10 mouse cellular contexts compared by ENCODE assay signal in genomic region chr7:78826682-78827385, GRCm38 (mm10). TPM values are rescaled to one million over a fixed set of nuclear protein-coding genes. Genes with fewer than 3 reads are reported as not detected.
A peak's percentile ranks its signal among the peaks of the same experiment; 100 is the strongest.
DNase-seq lines count a peak whose midpoint lies in the region; ATAC-seq and TF ChIP-seq lines count a peak whose summit lies in the region.
"Had no signal": no experiment of that assay in that cellular context is flagged by ENCODE, and none has a peak within 500 bp of the region (broad histone marks: within the 10 kb centered on the region; RNA-seq: fewer than 3 reads in every experiment).

No protein-coding gene starts in this region.

- no peak for TF ChIP-seq EP300 in lung, postnatal 0 days (IDR thresholded peaks at IDR 0.05)
- no peak for TF ChIP-seq EP300 in stomach, postnatal 0 days (optimal IDR thresholded peaks at IDR 0.05)

- no peak overlapping the region for H3K4me2 ChIP-seq in midbrain, embryonic 11.5 days
- no peak overlapping the region for H3K4me2 ChIP-seq in lung, postnatal 0 days (replicated peaks; ENCODE audit: low read depth, low read length)
- H3K4me2 ChIP-seq in stomach, postnatal 0 days (replicated peaks; ENCODE audit: low read depth) = no peak overlapping the region
- H3K4me2 ChIP-seq: embryonic facial prominence, embryonic 12.5 days; liver, embryonic 13.5 days had no signal

- H3K4me1 ChIP-seq in midbrain, embryonic 11.5 days (ENCODE audit: control insufficient read depth, insufficient read depth, low read length) = no peaks in the 10 kb centered on the region
- no peaks in the 10 kb centered on the region for H3K4me1 ChIP-seq in midbrain, embryonic 10.5 days
- H3K4me1 ChIP-seq in lung, postnatal 0 days (ENCODE audit: insufficient read depth, low read depth, low read length) = no peaks in the 10 kb centered on the region
- no peaks in the 10 kb centered on the region for H3K4me1 ChIP-seq in stomach, postnatal 0 days (replicated peaks; ENCODE audit: control insufficient read depth, insufficient read depth)
- H3K4me1 ChIP-seq: embryonic facial prominence, embryonic 12.5 days; liver, embryonic 13.5 days had no signal

- TF ChIP-seq CTCF in lung, postnatal 0 days (IDR thresholded peaks at IDR 0.05) = peak; percentile 38
- peak; percentile 30 for TF ChIP-seq CTCF in stomach, postnatal 0 days (IDR thresholded peaks at IDR 0.05; ENCODE audit: low read depth)

- peak overlapping the region; percentile 27 for H3K27ac ChIP-seq in midbrain, embryonic 11.5 days (ENCODE audit: low read depth, low read length)
- no peak overlapping the region; the same call in 1 of the 2 replicates for H3K27ac ChIP-seq in midbrain, embryonic 10.5 days (replicated peaks)
- H3K27ac ChIP-seq in lung, postnatal 0 days (ENCODE audit: low read length) = 0 out of 2 replicates have a peak overlapping the region, but pooled peaks have one; percentile 9
- H3K27ac ChIP-seq in stomach, postnatal 0 days (replicated peaks) = no peak overlapping the region
- H3K27ac ChIP-seq: liver, embryonic 13.5 days had no signal

- H3K36me3 ChIP-seq in midbrain, embryonic 11.5 days (ENCODE audit: control insufficient read depth, insufficient read depth, low read length) = peaks cover 4% of the 10 kb centered on the region; the same call in 1 of the 2 replicates
- peaks cover 62% of the 10 kb centered on the region for H3K36me3 ChIP-seq in midbrain, embryonic 10.5 days
- H3K36me3 ChIP-seq in lung, postnatal 0 days (ENCODE audit: insufficient read depth, low read length) = no peaks in the 10 kb centered on the region; the same call in none of the 2 replicates
- H3K36me3 ChIP-seq in stomach, postnatal 0 days (ENCODE audit: control insufficient read depth, insufficient read depth, low read length) = peaks cover 10% of the 10 kb centered on the region; the same call in 1 of the 2 replicates

- ATAC-seq in midbrain, embryonic 11.5 days (ENCODE audit: low FRiP score) = peak; percentile 84
- peak; percentile 85 for ATAC-seq in lung, postnatal 0 days
- no peak; the same call in 1 of the 2 replicates for ATAC-seq in stomach, postnatal 0 days (ENCODE audit: low FRiP score, low TSS enrichment)

- peak; percentile 49 for DNase-seq in adrenal gland, postnatal 14 days
- DNase-seq in adrenal gland, adult 8-10 months = no peak
- no peak for DNase-seq in midbrain, embryonic 11.5 days (ENCODE audit: low spot score, missing footprints)
- no peak for DNase-seq in midbrain, embryonic 10.5 days (ENCODE audit: low spot score)
- peak; percentile 65 for DNase-seq in lung, postnatal 0 days (ENCODE audit: low spot score)
- no peak for DNase-seq in stomach, postnatal 0 days (ENCODE audit: low spot score)
- DNase-seq in gastrocnemius, postnatal 14 days = no peak
- no peak for DNase-seq in Muller cell, postnatal 12 days (ENCODE audit: inconsistent ontology term)
- DNase-seq: liver, embryonic 13.5 days had no signal

- H3K27me3 ChIP-seq in midbrain, embryonic 11.5 days (ENCODE audit: control insufficient read depth, insufficient read depth, low read length) = no peaks in the 10 kb centered on the region
- no peaks in the 10 kb centered on the region for H3K27me3 ChIP-seq in midbrain, embryonic 10.5 days (ENCODE audit: low read depth, poor library complexity, severe bottlenecking)
- H3K27me3 ChIP-seq in lung, postnatal 0 days (replicated peaks; ENCODE audit: insufficient read depth, low read length) = no peaks in the 10 kb centered on the region
- H3K27me3 ChIP-seq in stomach, postnatal 0 days (ENCODE audit: control insufficient read depth, insufficient read depth, low read length) = no peaks in the 10 kb centered on the region
- H3K27me3 ChIP-seq: embryonic facial prominence, embryonic 12.5 days; liver, embryonic 13.5 days had no signal

- 66% methylated on average over 9 of the region's 9 CpGs for WGBS in midbrain, embryonic 11.5 days
- WGBS in midbrain, embryonic 10.5 days = 74% methylated on average over 9 of the region's 9 CpGs
- WGBS in lung, postnatal 0 days = 59% methylated on average over 9 of the region's 9 CpGs
- WGBS in stomach, postnatal 0 days = 35% methylated on average over 9 of the region's 9 CpGs

- H3K9ac ChIP-seq in midbrain, embryonic 11.5 days (ENCODE audit: low read length) = no peak overlapping the region
- no peak overlapping the region for H3K9ac ChIP-seq in lung, postnatal 0 days (replicated peaks; ENCODE audit: low read depth)
- no peak overlapping the region for H3K9ac ChIP-seq in stomach, postnatal 0 days (ENCODE audit: low read length)
- H3K9ac ChIP-seq: embryonic facial prominence, embryonic 12.5 days; liver, embryonic 13.5 days had no signal

- H3K4me3 ChIP-seq in midbrain, embryonic 11.5 days (ENCODE audit: low read depth, low read length) = no peak overlapping the region
- H3K4me3 ChIP-seq in midbrain, embryonic 10.5 days = no peak overlapping the region
- H3K4me3 ChIP-seq in lung, postnatal 0 days (ENCODE audit: low read depth, low read length) = no peak overlapping the region
- H3K4me3 ChIP-seq in stomach, postnatal 0 days (ENCODE audit: low read depth, low read length) = no peak overlapping the region
- H3K4me3 ChIP-seq: embryonic facial prominence, embryonic 12.5 days; liver, embryonic 13.5 days had no signal

- intact Hi-C loops in gastrocnemius, postnatal 14 days (cut with DNase I; ENCODE audit: low total_unique reads) = no loop called here

- no peaks in the 10 kb centered on the region for H3K9me3 ChIP-seq in midbrain, embryonic 11.5 days (ENCODE audit: control insufficient read depth, low read length)
- no peaks in the 10 kb centered on the region for H3K9me3 ChIP-seq in midbrain, embryonic 10.5 days (replicated peaks)
- no peaks in the 10 kb centered on the region for H3K9me3 ChIP-seq in lung, postnatal 0 days (ENCODE audit: low read length)
- H3K9me3 ChIP-seq in stomach, postnatal 0 days (ENCODE audit: control insufficient read depth, low read length) = no peaks in the 10 kb centered on the region
- H3K9me3 ChIP-seq: embryonic facial prominence, embryonic 12.5 days; liver, embryonic 13.5 days had no signal

RNA-seq across cellular contexts. Expression of gene Det1, which starts 20.2 kb away (rescaled TPM):
- 11.4 and 14.5 TPM in 2 replicates for total RNA-seq in adrenal gland, postnatal 14 days (2021)
- 10 to 100 TPM; 13.8 to 20.3 (median 14.8) TPM for total RNA-seq in adrenal gland, adult 8-10 months (2022)
- 20.5 and 24.0 TPM in 2 replicates for polyA plus RNA-seq in midbrain, embryonic 11.5 days (2014; fragmentation: Nextera tagmentation; extraction: Ambion mirVana)
- polyA plus RNA-seq in midbrain, embryonic 10.5 days (2016; fragmentation: Nextera tagmentation; extraction: Ambion mirVana) = 23.4 and 24.4 TPM in 2 replicates
- 7.8 and 8.5 TPM in 2 replicates for polyA plus RNA-seq in lung, postnatal 0 days (2015; fragmentation: Nextera tagmentation; extraction: Ambion mirVana)
- 8.2 and 8.3 TPM in 2 replicates for polyA plus RNA-seq in stomach, postnatal 0 days (2015; fragmentation: Nextera tagmentation; extraction: Ambion mirVana)
- 1 to 10 TPM; 8.5 to 9.2 TPM for total RNA-seq in gastrocnemius, postnatal 14 days (2021)

RNA-seq across cellular contexts. Expression of gene Mrpl46, which starts 43.5 kb away (rescaled TPM):
- total RNA-seq in adrenal gland, postnatal 14 days (2021) = 40.3 and 47.7 TPM in 2 replicates
- 10 to 100 TPM; 38.2 to 48.8 (median 42.7) TPM for total RNA-seq in adrenal gland, adult 8-10 months (2022)
- polyA plus RNA-seq in midbrain, embryonic 11.5 days (2014; fragmentation: Nextera tagmentation; extraction: Ambion mirVana) = 78.6 and 85.9 TPM in 2 replicates
- 75.5 and 87.7 TPM in 2 replicates for polyA plus RNA-seq in midbrain, embryonic 10.5 days (2016; fragmentation: Nextera tagmentation; extraction: Ambion mirVana)
- 41.7 and 43.1 TPM in 2 replicates for polyA plus RNA-seq in lung, postnatal 0 days (2015; fragmentation: Nextera tagmentation; extraction: Ambion mirVana)
- polyA plus RNA-seq in stomach, postnatal 0 days (2015; fragmentation: Nextera tagmentation; extraction: Ambion mirVana) = 55.0 and 55.5 TPM in 2 replicates
- 10 to 100 TPM; 30.2 to 36.2 TPM for total RNA-seq in gastrocnemius, postnatal 14 days (2021)

RNA-seq across cellular contexts. Expression of gene Mrps11, which starts 43.9 kb away (rescaled TPM):
- 85.6 and 91.2 TPM in 2 replicates for total RNA-seq in adrenal gland, postnatal 14 days (2021)
- total RNA-seq in adrenal gland, adult 8-10 months (2022) = 100 to 1,000 TPM in 3 of 4 experiments, 10 to 100 TPM in 1; 97.6 to 162 (median 127) TPM
- 71.9 and 87.7 TPM in 2 replicates for polyA plus RNA-seq in midbrain, embryonic 11.5 days (2014; fragmentation: Nextera tagmentation; extraction: Ambion mirVana)
- 91.4 and 97.8 TPM in 2 replicates for polyA plus RNA-seq in midbrain, embryonic 10.5 days (2016; fragmentation: Nextera tagmentation; extraction: Ambion mirVana)
- 39.8 and 46.4 TPM in 2 replicates for polyA plus RNA-seq in lung, postnatal 0 days (2015; fragmentation: Nextera tagmentation; extraction: Ambion mirVana)
- 40.0 and 41.1 TPM in 2 replicates for polyA plus RNA-seq in stomach, postnatal 0 days (2015; fragmentation: Nextera tagmentation; extraction: Ambion mirVana)
- total RNA-seq in gastrocnemius, postnatal 14 days (2021) = 10 to 100 TPM; 25.7 to 26.9 TPM

Comparison
In these comparisons a context has a peak if more than half of its experiments do, and no peak if none do; other contexts are left out.
1. DNase-seq: peak in adrenal gland, postnatal 14 days (single experiment) and lung, postnatal 0 days (single experiment); none in adrenal gland, adult 8-10 months (single experiment), midbrain, embryonic 11.5 days (single experiment), midbrain, embryonic 10.5 days (single experiment), stomach, postnatal 0 days (single experiment), gastrocnemius, postnatal 14 days (single experiment) and Muller cell, postnatal 12 days (single experiment).
2. H3K27ac ChIP-seq: peak in midbrain, embryonic 11.5 days (single experiment) and lung, postnatal 0 days (single experiment); none in midbrain, embryonic 10.5 days (single experiment) and stomach, postnatal 0 days (single experiment).